Mouse (Mus musculus) lung, postnatal 0 days (tissue): ENCODE results near the gene Zfp560. TPM values are rescaled to one million over a fixed set of nuclear protein-coding genes. Genes with fewer than 3 reads are reported as not detected.

Experiments
- ATAC-seq: fragments of 200-750 bp; cut with Nextera tagmentation; 2 replicates; pipeline ENCODE4 v1.8.0; 2017; ENCODE audit warnings: moderate library complexity
- DNase-seq: peaks from one replicate; pipeline ENCODE4 v3.0.0-alpha.2; 2016; ENCODE audit warnings: low spot score
- H3K27ac ChIP-seq: fragments of 300-500 bp; sonication (generic); 2 replicates; pipeline ENCODE4 v1.5.1; 2014; ENCODE audit warnings: antibody characterized with exemption, mild to moderate bottlenecking, low read length, mixed read lengths
- H3K27me3 ChIP-seq: fragments of 300-500 bp; sonication (generic); replicated peaks from 2 replicates; pipeline ENCODE4 v1.6.1; 2014; ENCODE audit warnings: low read length, mixed read lengths; ENCODE audit not compliant: insufficient read depth
- H3K36me3 ChIP-seq: fragments of 300-500 bp; sonication (generic); 2 replicates; pipeline ENCODE4 v1.6.1; 2014; ENCODE audit warnings: low read length, mixed read lengths; ENCODE audit not compliant: insufficient read depth
- H3K4me1 ChIP-seq: fragments of 300-500 bp; sonication (generic); 2 replicates; pipeline ENCODE4 v1.6.1; 2014; ENCODE audit warnings: antibody characterized with exemption, low read depth, low read length, mixed read lengths; ENCODE audit not compliant: insufficient read depth
- H3K4me2 ChIP-seq: fragments of 300-500 bp; sonication (generic); replicated peaks from 2 replicates; pipeline ENCODE4 v1.6.1; 2014; ENCODE audit warnings: low read depth, mild to moderate bottlenecking, low read length, moderate library complexity, mixed read lengths
- H3K4me3 ChIP-seq: fragments of 300-500 bp; sonication (generic); 2 replicates; pipeline ENCODE4 v1.5.1; 2014; ENCODE audit warnings: low read depth, low read length
- H3K9ac ChIP-seq: fragments of 300-500 bp; sonication (generic); replicated peaks from 2 replicates; pipeline ENCODE4 v1.6.1; 2014; ENCODE audit warnings: low read depth, mild to moderate bottlenecking
- H3K9me3 ChIP-seq: fragments of 300-500 bp; sonication (generic); 2 replicates; pipeline ENCODE4 v1.6.1; 2016; ENCODE audit warnings: low read length, mixed read lengths
- CTCF ChIP-seq: IDR thresholded peaks from 2 replicates; pipeline ENCODE4 v1.5.1; 2016; ENCODE audit warnings: antibody characterized with exemption, mild to moderate bottlenecking
- EP300 ChIP-seq: IDR thresholded peaks from 2 replicates; pipeline ENCODE4 v1.6.1; 2016; ENCODE audit warnings: antibody characterized with exemption, mild to moderate bottlenecking, control low read depth
- WGBS: fragments of 180-500 bp; shearing (Covaris S2); extraction: QIAGEN DNeasy Blood & Tissue Kit; methylation state at CpG from one replicate; pipeline ENCODE4 v1.1.7; 2014; 5-methylcytosine and 5-hydroxymethylcytosine counted together
- polyA plus RNA-seq: library from polyadenylated mRNA; unstranded; fragments of >200 nt; fragmentation: Nextera tagmentation; extraction: Ambion mirVana; gene quantifications from 2 replicates; pipeline ENCODE4 v1.2.1, GENCODE M21; 2015

Gene Zfp560
- 40.1 and 47.3 TPM in 2 replicates for polyA plus RNA-seq

GRCm38 (mm10) chr9:20384532-20385342 lies at the start of gene Zfp560:
Zfp560 (minus strand) TSS chr9:20385177.
- no peaks in the 10 kb centered on the region for H3K27me3 ChIP-seq
- DNase-seq (peak; percentile 94), ATAC-seq (peak; percentile 100)
- H3K36me3 ChIP-seq, result no peaks in the 10 kb centered on the region
- H3K4me1 ChIP-seq, result no peaks in the 10 kb centered on the region; the same call in 1 of the 2 replicates
- peak within 1 kb of the TSS; percentile 69 for H3K4me3 ChIP-seq
- peak within 1 kb of the TSS; percentile 47 for H3K9ac ChIP-seq
- TF ChIP-seq CTCF (peak; percentile 78), EP300 (no peak)
- H3K4me2 ChIP-seq, result peak within 1 kb of the TSS; percentile 72
- H3K27ac ChIP-seq, result peak within 1 kb of the TSS; percentile 63
- peaks cover 3% of the 10 kb centered on the region; the same call in 1 of the 2 replicates for H3K9me3 ChIP-seq
- WGBS, result 3% methylated on average over 40 of the region's 40 CpGs

- Histone ChIP-seq H3K9ac (no peak overlapping the region), H3K27ac (no peak overlapping the region), H3K4me2 (no peak overlapping the region), H3K27me3 (no peaks in the 10 kb centered on the region), H3K36me3 (no peaks in the 10 kb centered on the region), H3K9me3 (no peaks in the 10 kb centered on the region), H3K4me1 (no peaks in the 10 kb centered on the region), H3K4me3 (no peak overlapping the region)
- DNase-seq (no peak), ATAC-seq (no peak)
- 91% methylated on average over 3 of the region's 3 CpGs for WGBS
- TF ChIP-seq CTCF, result no peak
- no peak for TF ChIP-seq EP300
Observed at GRCm38 (mm10) chr9:20430004-20430403, 45.0 kb upstream of the Zfp560 start.

- Histone ChIP-seq H3K4me1 (no peaks in the 10 kb centered on the region), H3K4me3 (no peak overlapping the region), H3K36me3 (no peaks in the 10 kb centered on the region), H3K4me2 (no peak overlapping the region), H3K27ac (no peak overlapping the region), H3K9ac (no peak overlapping the region), H3K9me3 (no peaks in the 10 kb centered on the region), H3K27me3 (no peaks in the 10 kb centered on the region)
- TF ChIP-seq EP300 (no peak), CTCF (no peak)
- WGBS, result 26% methylated on average over 1 of the region's 1 CpGs
- ATAC-seq (no peak), DNase-seq (no peak)
Observed at GRCm38 (mm10) chr9:20411460-20411859, 26.5 kb upstream of the Zfp560 start.

DNA sequence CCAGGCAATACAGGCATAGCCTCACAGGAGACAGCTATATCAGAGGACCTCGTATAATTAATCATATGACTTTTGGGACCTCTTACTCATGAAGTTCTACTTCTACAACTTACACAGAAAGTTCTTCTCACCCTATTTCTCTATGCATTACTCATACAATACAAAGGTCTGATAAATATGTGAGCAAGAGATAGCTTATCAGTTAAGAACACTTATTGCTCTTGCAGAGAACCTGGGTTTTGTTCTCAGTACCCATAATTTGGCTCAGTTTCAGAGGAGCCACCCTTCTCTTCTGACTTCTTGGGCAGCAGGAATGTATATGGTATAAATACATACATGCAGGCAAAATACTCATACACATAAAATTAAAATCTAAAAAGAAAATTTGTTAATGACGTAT lies 24.3 kb upstream of the Zfp560 start:
- H3K4me1 ChIP-seq, result no peaks in the 10 kb centered on the region
- no peak overlapping the region for H3K4me3 ChIP-seq
- H3K36me3 ChIP-seq, result no peaks in the 10 kb centered on the region
- H3K27me3 ChIP-seq, result no peaks in the 10 kb centered on the region
- no peak for TF ChIP-seq EP300
- TF ChIP-seq CTCF, result no peak
- DNase-seq (no peak), ATAC-seq (no peak)
- WGBS, result 81% methylated on average over 2 of the region's 2 CpGs
- H3K9me3 ChIP-seq, result no peaks in the 10 kb centered on the region
- no peak overlapping the region for H3K27ac ChIP-seq
- no peak overlapping the region for H3K9ac ChIP-seq
- H3K4me2 ChIP-seq, result no peak overlapping the region

- no peak for DNase-seq
- no peaks in the 10 kb centered on the region for H3K27me3 ChIP-seq
- peak overlapping the region; percentile 47 for H3K9ac ChIP-seq
- no peaks in the 10 kb centered on the region for H3K36me3 ChIP-seq
- H3K4me3 ChIP-seq, result peak overlapping the region; percentile 69
- H3K9me3 ChIP-seq, result peaks cover 3% of the 10 kb centered on the region; the same call in 1 of the 2 replicates
- peak overlapping the region; percentile 11 for H3K27ac ChIP-seq
- peak; percentile 62 for ATAC-seq
- H3K4me1 ChIP-seq, result no peaks in the 10 kb centered on the region; the same call in 1 of the 2 replicates
- WGBS, result 9% methylated on average over 16 of the region's 16 CpGs
- TF ChIP-seq EP300 (no peak), CTCF (no peak)
- H3K4me2 ChIP-seq, result peak overlapping the region; percentile 72
Observed at GRCm38 (mm10) chr9:20385343-20385703, 346 bp upstream of the Zfp560 start.

- no peak for ATAC-seq
- TF ChIP-seq CTCF (no peak), EP300 (no peak)
- Histone ChIP-seq H3K9me3 (peaks cover 3% of the 10 kb centered on the region; the same call in 1 of the 2 replicates), H3K9ac (no peak overlapping the region), H3K27ac (no peak overlapping the region), H3K27me3 (no peaks in the 10 kb centered on the region), H3K4me1 (no peaks in the 10 kb centered on the region; the same call in 1 of the 2 replicates), H3K4me3 (no peak overlapping the region), H3K4me2 (0 out of 2 replicates have a peak overlapping the region, but pooled peaks have one; percentile 72), H3K36me3 (no peaks in the 10 kb centered on the region)
- WGBS, result 80% methylated on average over 7 of the region's 7 CpGs
- DNase-seq, result no peak
Observed at GRCm38 (mm10) chr9:20383659-20384058, 1.3 kb downstream of the Zfp560 start.
